Mouse (Mus musculus) embryonic facial prominence, embryonic 13.5 days (tissue): ENCODE measurements around the gene Mpzl3. TPM values are rescaled to one million over a fixed set of nuclear protein-coding genes. Genes with fewer than 3 reads are reported as not detected.
"Not testable (repeated sequence)": the region's sequence is repeated elsewhere in the genome, so short reads cannot be mapped to it uniquely, and the experiment has no call there.

Experiments used
- ATAC-seq: fragments of 200-750 bp; cut with Nextera tagmentation; 2 replicates; pipeline ENCODE4 v1.8.0; 2017; ENCODE audit warnings: low read depth; ENCODE audit not compliant: insufficient number of reproducible peaks, insufficient read depth, low FRiP score, low TSS enrichment
- H3K27ac ChIP-seq: fragments of 300-500 bp; sonication (generic); 2 replicates; pipeline ENCODE4 v1.5.1; 2015; ENCODE audit warnings: moderate library complexity, mild to moderate bottlenecking, inconsistent platforms
- H3K27me3 ChIP-seq: fragments of 300-500 bp; sonication (generic); 2 replicates; pipeline ENCODE4 v1.6.1; 2015; ENCODE audit warnings: mild to moderate bottlenecking, inconsistent platforms
- H3K36me3 ChIP-seq: fragments of 300-500 bp; sonication (generic); 2 replicates; pipeline ENCODE4 v1.6.1; 2015; ENCODE audit warnings: mild to moderate bottlenecking, inconsistent platforms
- H3K4me1 ChIP-seq: fragments of 300-500 bp; sonication (generic); 2 replicates; pipeline ENCODE4 v1.6.1; 2015; ENCODE audit warnings: inconsistent platforms
- H3K4me2 ChIP-seq: fragments of 300-500 bp; sonication (generic); 2 replicates; pipeline ENCODE4 v1.6.1; 2015; ENCODE audit warnings: moderate library complexity, mild to moderate bottlenecking, inconsistent platforms
- H3K4me3 ChIP-seq: fragments of 300-500 bp; sonication (generic); 2 replicates; pipeline ENCODE4 v1.5.1; 2015; ENCODE audit warnings: mild to moderate bottlenecking, inconsistent platforms
- H3K9ac ChIP-seq: fragments of 300-500 bp; sonication (generic); 2 replicates; pipeline ENCODE4 v1.6.1; 2015; ENCODE audit warnings: mild to moderate bottlenecking, inconsistent platforms
- H3K9me3 ChIP-seq: fragments of 300-500 bp; sonication (generic); 2 replicates; pipeline ENCODE4 v1.6.1; 2016; ENCODE audit warnings: inconsistent platforms
- WGBS: fragments of 180-500 bp; shearing (Covaris S2); methylation state at CpG from one replicate; pipeline ENCODE4 v1.1.7; 2015; ENCODE audit warnings: mixed read lengths; 5-methylcytosine and 5-hydroxymethylcytosine counted together
- polyA plus RNA-seq: library from polyadenylated mRNA; unstranded; fragments of >200 nt; fragmentation: Nextera tagmentation; extraction: Ambion mirVana; gene quantifications from 2 replicates; pipeline ENCODE4 v1.2.1, GENCODE M21; 2015

Gene Mpzl3
- polyA plus RNA-seq, 1 experiment from 2014 or later = 1.8 TPM

DNA sequence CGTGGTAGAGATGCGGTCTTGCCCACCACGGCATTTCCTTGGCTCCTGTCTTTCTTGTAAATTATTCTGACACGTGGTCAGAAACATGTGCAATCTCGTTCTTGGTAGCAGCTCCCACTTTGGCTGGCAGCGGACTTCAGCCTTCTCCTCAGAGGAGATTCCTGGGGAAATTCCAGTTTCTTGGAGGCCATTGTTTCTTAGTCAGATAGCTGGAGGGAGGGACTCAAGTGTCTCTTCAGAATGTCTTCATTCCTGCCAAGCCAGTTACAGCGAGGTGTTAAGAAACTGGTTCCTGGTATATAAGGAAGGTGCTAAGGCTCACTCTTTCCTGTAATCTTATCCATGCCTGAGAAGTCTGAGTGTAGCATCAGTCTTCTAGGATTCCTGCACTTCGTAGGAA is 27.6 kb upstream of the Mpzl3 start:
- no peaks in the 10 kb centered on the region for H3K36me3 ChIP-seq
- no peak overlapping the region for H3K4me2 ChIP-seq
- H3K9me3 ChIP-seq = no peaks in the 10 kb centered on the region
- H3K4me3 ChIP-seq = no peak overlapping the region
- 64% methylated on average over 8 of the region's 8 CpGs for WGBS
- H3K4me1 ChIP-seq = no peaks in the 10 kb centered on the region; the same call in 1 of the 2 replicates
- no peak overlapping the region for H3K27ac ChIP-seq
- no peak for ATAC-seq
- peaks cover 17% of the 10 kb centered on the region for H3K27me3 ChIP-seq
- no peak overlapping the region for H3K9ac ChIP-seq

DNA sequence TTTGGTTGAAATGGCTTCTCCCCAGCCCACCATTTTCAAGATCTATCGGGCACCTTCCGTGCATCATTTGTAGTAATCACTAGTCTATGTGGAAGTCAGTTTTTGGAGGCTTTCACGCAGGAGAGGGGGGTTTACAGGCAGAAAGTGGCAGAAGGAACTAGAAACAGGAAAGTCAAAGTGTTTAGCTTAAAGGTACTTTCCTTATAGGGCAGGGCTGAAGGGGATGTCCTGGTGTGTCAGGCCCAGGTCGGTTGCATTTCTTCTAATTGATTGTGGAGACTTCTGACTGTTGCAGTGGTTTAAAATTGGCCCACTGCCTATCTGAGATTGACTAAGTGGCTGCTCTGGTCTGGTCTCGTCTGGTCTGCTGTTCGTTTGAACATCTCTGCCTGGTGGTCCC is 24.6 kb upstream of the Mpzl3 start:
- H3K4me1 ChIP-seq = no peaks in the 10 kb centered on the region; the same call in 1 of the 2 replicates
- ATAC-seq = no peak
- H3K27ac ChIP-seq = no peak overlapping the region
- no peak overlapping the region for H3K9ac ChIP-seq
- no peak overlapping the region for H3K4me2 ChIP-seq
- 61% methylated on average over 6 of the region's 6 CpGs for WGBS
- peaks cover 17% of the 10 kb centered on the region for H3K27me3 ChIP-seq
- H3K36me3 ChIP-seq = no peaks in the 10 kb centered on the region
- no peaks in the 10 kb centered on the region for H3K9me3 ChIP-seq
- no peak overlapping the region for H3K4me3 ChIP-seq

DNA sequence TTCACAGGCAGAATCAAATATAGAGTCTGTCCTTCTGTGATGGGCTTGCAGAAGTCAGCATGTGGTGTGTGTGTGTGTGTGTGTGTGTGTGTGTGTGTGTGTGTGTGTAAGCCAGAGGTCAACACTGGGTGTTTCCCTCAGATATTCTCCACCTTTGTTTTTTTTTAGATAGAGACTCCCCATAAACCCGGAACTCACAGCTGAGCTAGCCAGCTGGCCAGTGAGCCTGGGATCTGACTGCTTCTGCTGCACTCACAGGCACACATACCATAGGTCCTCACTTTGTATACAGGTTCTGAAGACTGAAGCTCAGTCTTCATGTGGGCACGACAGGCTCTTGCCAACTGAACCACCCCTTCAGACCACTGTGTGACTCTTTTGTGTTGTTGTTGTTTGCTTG is 22.7 kb upstream of the Mpzl3 start:
- Histone ChIP-seq H3K9ac (no peak overlapping the region), H3K27me3 (peaks cover 14% of the 10 kb centered on the region), H3K36me3 (no peaks in the 10 kb centered on the region), H3K4me2 (no peak overlapping the region), H3K27ac (no peak overlapping the region), H3K4me1 (no peaks in the 10 kb centered on the region; the same call in 1 of the 2 replicates), H3K9me3 (no peaks in the 10 kb centered on the region), H3K4me3 (no peak overlapping the region)
- 83% methylated on average over 2 of the region's 2 CpGs for WGBS
- ATAC-seq = no peak

DNA sequence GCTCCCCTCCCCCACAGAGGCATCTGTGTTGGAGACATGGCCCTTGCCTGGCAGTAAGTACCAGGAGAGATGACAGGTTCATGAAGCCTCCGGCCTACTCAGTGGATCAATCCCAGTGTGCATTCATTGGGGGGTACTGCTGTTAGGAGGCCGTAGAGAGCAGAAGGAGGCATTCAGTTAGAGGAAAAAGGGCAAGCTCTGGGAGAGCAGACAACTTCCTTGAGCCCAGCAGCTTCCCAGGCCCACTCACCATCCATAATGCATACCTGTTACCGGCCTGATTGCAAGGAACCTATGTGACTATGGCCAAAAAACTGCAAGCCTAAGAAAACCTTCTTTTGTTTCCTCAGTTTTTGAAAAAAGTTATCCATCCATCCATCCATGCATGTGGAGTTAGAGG is 20.5 kb upstream of the Mpzl3 start:
- 81% methylated on average over 3 of the region's 3 CpGs for WGBS
- Histone ChIP-seq H3K4me1 (no peaks in the 10 kb centered on the region), H3K9me3 (no peaks in the 10 kb centered on the region), H3K4me3 (no peak overlapping the region), H3K27ac (no peak overlapping the region), H3K36me3 (no peaks in the 10 kb centered on the region), H3K9ac (no peak overlapping the region), H3K27me3 (peaks cover 29% of the 10 kb centered on the region), H3K4me2 (no peak overlapping the region)
- no peak for ATAC-seq

DNA sequence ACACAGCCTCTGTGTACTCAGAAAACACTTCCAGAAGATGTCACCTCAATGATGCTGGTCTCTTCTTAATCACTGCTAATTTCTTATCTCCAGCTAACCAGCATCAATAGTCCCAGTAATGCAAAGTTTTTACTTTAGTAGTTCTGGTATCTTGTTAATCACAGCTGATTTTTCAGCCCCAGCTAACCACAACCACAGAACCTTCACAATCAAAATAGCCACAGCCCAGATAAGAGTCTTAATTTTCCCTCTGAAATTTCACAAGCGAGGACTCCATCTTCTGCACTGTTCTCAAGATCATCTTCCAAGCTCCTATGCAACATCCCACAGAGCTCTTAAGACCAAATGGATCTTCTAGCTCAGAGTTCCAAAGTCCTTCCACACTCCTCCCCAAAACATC is 17.2 kb upstream of the Mpzl3 start:
- WGBS = 74% methylated on average over 1 of the region's 1 CpGs
- not testable (repeated sequence) for H3K9me3 ChIP-seq, H3K4me2 ChIP-seq, H3K27ac ChIP-seq, H3K36me3 ChIP-seq, H3K9ac ChIP-seq, H3K4me3 ChIP-seq, ATAC-seq, H3K4me1 ChIP-seq
- peaks cover 49% of the 10 kb centered on the region for H3K27me3 ChIP-seq

DNA sequence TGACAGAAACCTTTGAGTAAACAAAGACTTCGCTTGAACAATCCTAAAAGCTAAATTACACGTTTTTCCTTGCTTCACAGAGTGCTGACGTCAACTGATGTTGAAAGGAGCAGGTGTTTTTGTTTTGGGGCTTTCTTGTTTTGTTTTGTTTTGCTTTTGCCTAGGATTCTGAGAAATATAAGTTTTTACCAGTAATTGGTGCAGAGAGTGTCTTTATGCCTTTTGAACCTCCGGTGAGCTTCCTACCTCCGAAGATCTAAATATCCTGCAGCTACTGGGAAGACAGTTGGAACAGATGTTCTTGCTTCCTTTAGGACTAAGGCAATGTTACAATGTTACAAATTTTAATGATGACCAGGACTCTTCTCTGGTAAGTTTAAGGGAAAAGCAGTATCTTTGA is 15.5 kb upstream of the Mpzl3 start, which contains the start of gene Mpzl2:
TSS of gene Mpzl2 (plus strand) at position 301 of the 400 bp plus-strand sequence.
- no peak within 1 kb of the TSS for H3K27ac ChIP-seq
- WGBS = 33% methylated on average over 5 of the region's 5 CpGs
- no peaks in the 10 kb centered on the region for H3K36me3 ChIP-seq
- ATAC-seq = no peak
- H3K27me3 ChIP-seq = peaks cover 64% of the 10 kb centered on the region
- no peaks in the 10 kb centered on the region for H3K9me3 ChIP-seq
- H3K4me2 ChIP-seq = peak within 1 kb of the TSS; percentile 32; the same call in 1 of the 2 replicates
- H3K9ac ChIP-seq = no peak within 1 kb of the TSS
- H3K4me3 ChIP-seq = no peak within 1 kb of the TSS
- H3K4me1 ChIP-seq = peaks cover 18% of the 10 kb centered on the region

DNA sequence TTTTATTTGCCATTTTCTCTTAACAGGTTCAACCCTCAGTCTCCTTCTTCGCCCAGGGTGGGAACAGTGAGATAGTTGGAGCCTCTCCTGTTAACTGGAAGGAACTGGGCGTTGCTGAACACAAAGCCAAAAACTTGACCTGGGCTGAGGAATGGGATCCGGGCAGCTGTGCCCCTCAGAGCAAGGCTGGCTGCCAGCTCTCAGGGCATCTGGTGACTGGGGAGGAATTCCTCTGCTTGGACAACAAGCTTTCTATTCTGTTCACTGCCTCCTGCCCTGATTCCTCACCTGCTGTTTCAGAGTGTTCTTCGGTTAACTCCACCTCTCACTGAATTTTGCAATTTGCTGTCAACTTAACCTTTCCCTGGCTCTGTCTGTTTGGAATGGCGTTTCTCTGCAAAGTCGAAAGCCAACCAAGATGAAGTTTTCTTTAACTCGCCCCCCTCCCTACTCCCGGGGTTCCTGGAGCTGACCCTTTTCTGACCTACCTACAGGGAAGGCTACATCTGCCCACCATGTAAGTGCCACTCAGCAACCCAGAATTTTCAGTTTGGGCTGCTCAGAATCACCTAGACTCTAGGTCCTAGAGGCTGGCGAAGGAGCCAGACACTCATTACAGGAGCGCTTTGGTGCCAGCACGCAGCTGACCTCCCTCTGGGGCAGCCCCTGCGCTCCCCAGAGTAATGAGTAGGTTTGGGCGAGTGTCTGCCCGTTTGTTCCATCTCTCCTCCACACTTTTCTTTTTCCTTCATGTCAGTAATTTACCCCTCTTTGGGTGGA is 14.7 kb upstream of the Mpzl3 start:
- no peak overlapping the region for H3K4me3 ChIP-seq
- WGBS = 17% methylated on average over 14 of the region's 14 CpGs
- ATAC-seq = no peak
- H3K9ac ChIP-seq = no peak overlapping the region
- no peak overlapping the region for H3K27ac ChIP-seq
- peaks cover 64% of the 10 kb centered on the region for H3K27me3 ChIP-seq
- no peaks in the 10 kb centered on the region for H3K9me3 ChIP-seq
- no peaks in the 10 kb centered on the region for H3K36me3 ChIP-seq
- peak overlapping the region; percentile 32 for H3K4me2 ChIP-seq
- H3K4me1 ChIP-seq = peaks cover 18% of the 10 kb centered on the region

DNA sequence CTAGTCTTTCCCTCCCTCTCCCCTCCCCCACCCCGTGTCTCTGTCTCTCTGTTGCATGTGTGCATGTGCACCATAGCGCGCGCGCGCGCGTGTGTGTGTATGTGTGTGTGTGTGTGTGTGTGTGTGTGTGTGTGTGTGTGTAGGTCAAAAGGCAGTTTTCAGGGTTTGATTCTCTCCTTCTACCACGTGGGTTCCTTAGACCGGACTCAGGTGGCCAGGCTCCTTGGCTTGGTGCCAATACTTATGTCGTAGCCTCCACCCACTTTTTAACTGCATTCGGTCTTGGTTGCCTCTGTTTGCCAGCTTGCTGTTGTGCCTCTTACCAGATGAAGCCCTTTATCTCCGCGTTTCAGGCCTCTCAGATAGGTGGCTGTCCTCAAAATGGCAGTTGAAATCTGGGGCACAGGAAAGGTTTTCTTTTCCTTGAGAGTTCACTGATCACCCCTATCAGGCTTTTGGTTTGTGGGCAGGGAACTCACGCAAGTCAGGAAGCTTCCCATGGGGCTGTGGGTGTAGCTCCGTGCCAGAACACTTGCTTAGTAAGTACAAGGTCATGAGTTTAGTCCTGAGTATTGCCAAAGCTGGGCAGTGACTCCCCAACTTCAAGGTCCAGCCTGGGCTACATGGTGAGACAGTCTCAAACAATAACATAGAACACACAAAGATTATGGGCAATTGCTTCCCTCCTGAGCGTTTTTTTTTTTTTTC is 13.7 kb upstream of the Mpzl3 start:
- ATAC-seq = no peak
- no peaks in the 10 kb centered on the region for H3K9me3 ChIP-seq
- no peaks in the 10 kb centered on the region for H3K36me3 ChIP-seq
- peaks cover 18% of the 10 kb centered on the region for H3K4me1 ChIP-seq
- peak overlapping the region; percentile 32 for H3K4me2 ChIP-seq
- H3K4me3 ChIP-seq = no peak overlapping the region
- peak overlapping the region; percentile 32; the same call in 1 of the 2 replicates for H3K9ac ChIP-seq
- no peak overlapping the region for H3K27ac ChIP-seq
- peaks cover 64% of the 10 kb centered on the region for H3K27me3 ChIP-seq
- WGBS = 34% methylated on average over 17 of the region's 17 CpGs

DNA sequence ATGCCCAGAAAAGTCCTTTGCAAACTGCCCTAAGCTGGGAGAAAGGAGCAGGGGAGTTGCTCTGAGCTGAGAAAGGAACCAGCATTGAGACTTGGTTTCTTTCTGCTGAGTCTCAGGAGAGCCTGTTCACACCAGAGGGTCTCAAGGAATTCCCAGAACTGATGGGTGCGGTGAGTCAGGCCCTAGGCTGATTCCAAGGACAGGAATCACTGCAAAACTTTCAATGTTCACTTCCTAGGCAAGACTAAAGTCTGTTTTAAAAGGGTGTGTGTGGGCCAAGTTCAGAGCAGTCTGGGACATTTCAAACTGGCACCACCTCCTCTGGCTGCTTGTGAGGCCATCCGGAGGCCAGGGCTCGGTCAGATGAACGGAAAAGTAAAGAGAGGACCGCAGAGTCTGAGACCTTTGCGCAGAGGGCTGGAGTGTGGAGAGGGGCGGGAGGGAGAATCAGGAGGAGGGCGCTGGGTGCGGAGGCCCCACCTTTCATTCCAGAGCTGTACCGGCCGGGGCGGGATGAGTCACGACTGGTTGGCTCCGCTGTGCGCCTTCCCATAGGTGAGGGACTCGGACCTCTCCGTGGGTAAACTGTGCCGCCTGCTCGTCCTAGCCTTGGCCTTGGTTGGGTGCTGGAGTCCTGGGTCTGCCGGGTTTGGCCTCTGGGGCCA is 12.8 kb upstream of the Mpzl3 start:
- H3K27me3 ChIP-seq = peaks cover 64% of the 10 kb centered on the region
- peak overlapping the region; percentile 24; the same call in 1 of the 2 replicates for H3K27ac ChIP-seq
- H3K36me3 ChIP-seq = no peaks in the 10 kb centered on the region
- WGBS = 4% methylated on average over 20 of the region's 20 CpGs
- peak overlapping the region; percentile 41 for H3K4me3 ChIP-seq
- ATAC-seq = peak; percentile 75; the same call in 1 of the 2 replicates
- peak overlapping the region; percentile 60 for H3K4me2 ChIP-seq
- no peaks in the 10 kb centered on the region for H3K9me3 ChIP-seq
- H3K4me1 ChIP-seq = peaks cover 18% of the 10 kb centered on the region
- peak overlapping the region; percentile 54 for H3K9ac ChIP-seq

DNA sequence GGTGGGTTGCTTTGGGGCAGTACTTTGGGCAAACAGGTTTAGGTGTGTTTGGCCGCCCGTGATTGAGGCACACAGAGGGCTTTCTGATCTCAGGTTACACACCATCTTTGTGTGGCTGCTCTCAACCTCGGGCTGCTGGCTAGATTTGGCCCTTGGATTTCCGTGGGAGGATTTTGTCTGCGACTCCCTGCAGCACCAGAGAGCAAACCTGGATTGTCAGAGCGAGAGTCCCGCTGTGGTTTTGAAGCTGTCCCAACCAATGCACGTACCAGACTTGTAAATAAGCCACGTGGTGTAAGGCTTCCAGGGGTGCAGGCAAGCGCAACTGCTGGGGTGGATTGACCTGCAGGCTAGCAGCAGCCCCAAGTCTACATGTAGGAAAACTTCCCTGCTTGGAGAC is 12.0 kb upstream of the Mpzl3 start:
- Histone ChIP-seq H3K27ac (peak overlapping the region; percentile 24; the same call in 1 of the 2 replicates), H3K9me3 (no peaks in the 10 kb centered on the region), H3K4me2 (peak overlapping the region; percentile 60), H3K4me3 (peak overlapping the region; percentile 41), H3K36me3 (no peaks in the 10 kb centered on the region), H3K4me1 (peaks cover 18% of the 10 kb centered on the region), H3K27me3 (peaks cover 64% of the 10 kb centered on the region), H3K9ac (peak overlapping the region; percentile 54)
- ATAC-seq = no peak
- WGBS = 2% methylated on average over 10 of the region's 10 CpGs

DNA sequence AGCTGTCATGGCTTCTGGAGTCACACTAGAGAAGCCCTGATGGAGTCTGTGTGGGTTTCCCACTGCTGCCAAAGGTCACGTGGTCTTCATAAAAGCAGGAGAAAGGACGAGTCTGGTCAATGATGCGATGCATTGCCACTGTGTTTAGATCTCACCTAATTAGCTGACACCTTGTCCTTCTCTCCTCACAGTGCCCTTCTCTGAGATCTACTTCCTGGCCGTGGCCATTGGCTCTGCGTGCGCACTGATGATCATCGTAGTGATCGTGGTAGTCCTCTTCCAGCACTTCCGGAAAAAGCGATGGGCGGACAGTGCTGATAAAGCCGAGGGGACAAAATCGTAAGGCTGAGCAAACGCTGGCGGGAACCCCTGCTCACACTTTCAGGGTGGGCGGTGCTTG is 8.0 kb upstream of the Mpzl3 start:
- H3K4me2 ChIP-seq = no peak overlapping the region
- H3K27ac ChIP-seq = no peak overlapping the region
- H3K36me3 ChIP-seq = no peaks in the 10 kb centered on the region
- WGBS = 91% methylated on average over 16 of the region's 16 CpGs
- peaks cover 10% of the 10 kb centered on the region; the same call in 1 of the 2 replicates for H3K4me1 ChIP-seq
- H3K9me3 ChIP-seq = no peaks in the 10 kb centered on the region
- H3K27me3 ChIP-seq = peaks cover 30% of the 10 kb centered on the region
- H3K4me3 ChIP-seq = no peak overlapping the region
- no peak overlapping the region for H3K9ac ChIP-seq
- no peak for ATAC-seq
